Mouse (Mus musculus): Measurements from ENCODE around the gene 1700020D05Rik.
"Not testable (repeated sequence)": the region's sequence is repeated elsewhere in the genome, so short reads cannot be mapped to it uniquely, and the experiment has no call there.

1700020D05Rik gene

DNA sequence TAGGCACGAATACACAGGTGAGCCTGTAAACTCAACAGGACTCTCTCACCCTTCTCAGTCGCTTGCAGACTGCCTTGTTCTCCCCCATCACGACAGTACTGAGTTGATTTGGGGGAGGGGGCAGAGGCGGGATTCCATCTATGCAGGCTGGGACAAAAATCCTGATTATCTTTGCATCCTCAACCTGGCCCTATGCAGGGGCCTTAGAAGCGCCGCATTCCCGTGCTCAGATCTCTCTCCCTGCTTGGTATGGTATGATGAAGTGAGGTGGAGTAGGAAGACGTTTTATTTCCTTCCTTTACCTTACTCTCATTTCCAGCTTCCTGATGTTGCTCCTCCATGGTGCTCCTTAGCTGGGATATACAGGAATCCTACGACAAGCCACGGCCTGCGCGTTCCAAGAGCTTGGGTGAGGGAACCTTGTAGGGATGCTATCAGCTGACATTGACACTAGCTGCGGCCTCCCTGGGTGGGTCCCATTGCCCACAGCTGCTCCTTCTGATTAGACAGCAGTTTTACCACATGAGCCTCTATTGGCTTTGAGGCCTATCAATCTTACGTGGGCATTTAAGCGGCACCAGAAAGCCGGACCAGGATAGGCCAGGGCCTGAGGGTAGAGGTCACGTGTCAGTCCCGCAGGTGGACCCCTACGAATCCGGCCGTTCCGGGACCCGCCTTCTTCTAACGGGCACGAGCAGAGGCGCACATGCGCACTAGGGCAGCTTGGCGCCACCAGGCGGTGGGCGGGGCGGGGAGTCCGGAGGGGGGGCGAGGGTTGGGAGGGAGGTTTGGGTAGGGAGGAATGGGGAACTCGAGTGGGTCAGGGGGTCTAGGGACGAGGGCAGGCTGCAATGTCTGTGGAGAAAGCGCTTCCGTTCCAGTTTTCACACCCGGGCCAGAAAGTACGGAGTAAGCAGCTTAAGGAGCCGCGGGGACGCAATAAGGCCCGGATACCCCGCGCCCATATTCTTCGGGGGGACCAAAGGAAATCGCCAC, 6.7 kb upstream of the 1700020D05Rik start, which contains the start of gene Snx32:
TSS of gene Snx32 (minus strand) at position 508 of the 996 bp plus-strand sequence.
- Histone ChIP-seq H3K4me1 (replicated peaks; ENCODE audit: low read depth, low read length) (peaks cover 47% of the 10 kb centered on the region), H3K9me3 (ENCODE audit: low read length) (no peaks in the 10 kb centered on the region), H3K4me3 (replicated peaks; ENCODE audit: low read length) (peak within 1 kb of the TSS; percentile 80), H3K36me3 (ENCODE audit: insufficient read depth, low read length) (no peaks in the 10 kb centered on the region), H3K27me3 (ENCODE audit: insufficient read depth, low read length) (no peaks in the 10 kb centered on the region)
- no peak for TF ChIP-seq CTCF (conservative IDR thresholded peaks at IDR 0.05; ENCODE audit: low read length)
- no peak for TF ChIP-seq NANOG (IDR thresholded peaks at IDR 0.05; ENCODE audit: borderline replicate concordance, low read length)
- TF ChIP-seq POU5F1 (IDR thresholded peaks at IDR 0.05; ENCODE audit: borderline replicate concordance, low read length), result no peak

DNA sequence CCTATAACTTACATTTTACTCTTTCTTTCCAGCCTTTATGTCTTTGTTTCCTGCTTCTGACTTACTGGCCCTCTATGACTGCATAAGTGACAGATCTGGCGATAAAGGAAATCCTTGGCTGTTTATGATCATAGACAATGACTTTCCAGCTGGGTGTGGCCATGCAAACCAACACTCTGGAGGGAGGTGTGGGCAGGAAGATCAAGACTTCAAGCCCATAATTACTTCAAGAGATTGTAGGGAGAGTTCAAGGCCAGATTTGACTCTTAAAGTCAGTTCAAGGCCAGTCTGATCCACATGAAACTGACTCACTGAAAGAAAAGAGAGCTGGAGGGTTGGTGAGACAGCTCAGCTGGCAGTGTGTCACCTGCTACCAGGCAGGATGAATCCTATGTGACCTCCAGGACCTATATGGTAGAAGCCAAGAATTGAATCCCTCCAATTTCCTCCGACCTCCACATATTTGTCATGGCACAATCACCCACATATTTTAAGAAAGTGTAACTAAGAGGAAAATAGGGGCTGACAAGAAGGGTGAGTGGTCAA, 3.2 kb downstream of the 1700020D05Rik start:
- peaks cover 11% of the 10 kb centered on the region for H3K27me3 ChIP-seq (ENCODE audit: insufficient read depth, low read length)
- H3K4me1 ChIP-seq (replicated peaks; ENCODE audit: low read depth, low read length), result peaks cover 43% of the 10 kb centered on the region
- no peaks in the 10 kb centered on the region for H3K9me3 ChIP-seq (ENCODE audit: low read length)
- no peak overlapping the region for H3K4me3 ChIP-seq (replicated peaks; ENCODE audit: low read length)
- peaks cover 30% of the 10 kb centered on the region for H3K36me3 ChIP-seq (ENCODE audit: insufficient read depth, low read length)
- TF ChIP-seq NANOG (IDR thresholded peaks at IDR 0.05; ENCODE audit: borderline replicate concordance, low read length) (no peak), POU5F1 (IDR thresholded peaks at IDR 0.05; ENCODE audit: borderline replicate concordance, low read length) (no peak), CTCF (conservative IDR thresholded peaks at IDR 0.05; ENCODE audit: low read length) (no peak)

DNA sequence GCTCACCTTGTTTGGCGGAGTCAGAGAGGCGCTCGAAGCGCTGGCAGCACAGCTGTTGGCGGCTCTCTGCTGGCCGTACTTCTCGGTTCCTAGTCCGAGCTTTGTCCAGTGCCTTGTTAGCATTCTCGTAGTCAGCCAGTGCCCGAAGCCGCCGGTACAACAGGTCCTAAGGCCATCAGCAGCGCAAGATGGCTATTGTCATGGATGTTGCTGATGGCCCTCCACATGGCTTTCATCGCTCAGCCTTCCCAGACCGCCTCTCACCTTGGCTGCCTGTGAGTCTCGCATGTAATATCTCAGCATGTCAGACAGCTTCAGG, 7.6 kb downstream of the 1700020D05Rik start:
- Histone ChIP-seq H3K9me3 (ENCODE audit: low read length) (no peaks in the 10 kb centered on the region), H3K36me3 (ENCODE audit: insufficient read depth, low read length) (peaks cover 68% of the 10 kb centered on the region), H3K4me1 (replicated peaks; ENCODE audit: low read depth, low read length) (peaks cover 65% of the 10 kb centered on the region), H3K4me3 (replicated peaks; ENCODE audit: low read length) (peak overlapping the region; percentile 23; the same call in 1 of the 2 replicates), H3K27me3 (ENCODE audit: insufficient read depth, low read length) (no peaks in the 10 kb centered on the region)
- peak; percentile 5; the same call in 1 of the 2 replicates for TF ChIP-seq NANOG (IDR thresholded peaks at IDR 0.05; ENCODE audit: borderline replicate concordance, low read length)
- no peak for TF ChIP-seq POU5F1 (IDR thresholded peaks at IDR 0.05; ENCODE audit: borderline replicate concordance, low read length)

DNA sequence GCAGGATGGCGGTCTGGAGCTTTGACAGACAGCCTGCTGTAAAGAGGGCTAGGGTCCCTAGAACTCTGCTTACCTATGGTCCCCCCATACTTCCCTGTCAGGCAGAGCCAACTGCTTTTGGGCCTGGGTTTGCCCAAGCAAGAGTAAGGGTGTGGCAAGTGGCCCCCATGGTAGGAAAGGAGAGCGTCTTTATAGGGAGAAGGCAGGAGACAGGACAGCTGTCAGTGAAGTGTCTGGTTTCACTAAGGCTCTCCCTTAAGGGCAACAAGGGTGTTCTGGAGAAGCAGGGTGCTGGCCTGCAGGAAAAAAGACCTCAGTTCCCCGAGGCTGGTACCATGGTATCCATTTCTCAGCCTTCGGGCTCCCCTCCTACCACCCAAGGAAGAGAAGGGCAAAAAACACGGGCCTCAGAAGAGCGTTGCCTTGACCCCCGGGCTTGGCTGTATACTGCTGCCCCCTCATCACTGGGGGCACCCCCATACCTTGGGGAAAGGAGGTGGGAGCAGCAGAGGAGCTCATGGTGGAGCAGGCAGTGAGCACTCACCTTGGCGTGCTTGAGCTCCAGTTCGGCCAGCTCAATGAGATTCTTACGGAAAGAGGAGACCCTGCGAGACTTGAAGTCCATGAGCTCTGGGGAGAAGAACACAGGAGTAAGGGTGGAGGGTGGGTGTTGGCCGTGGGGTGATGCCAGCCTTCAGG, 8.1 kb downstream of the 1700020D05Rik start:
- peaks cover 68% of the 10 kb centered on the region for H3K36me3 ChIP-seq (ENCODE audit: insufficient read depth, low read length)
- peak overlapping the region; percentile 23; the same call in 1 of the 2 replicates for H3K4me3 ChIP-seq (replicated peaks; ENCODE audit: low read length)
- H3K27me3 ChIP-seq (ENCODE audit: insufficient read depth, low read length), result no peaks in the 10 kb centered on the region
- peaks cover 65% of the 10 kb centered on the region for H3K4me1 ChIP-seq (replicated peaks; ENCODE audit: low read depth, low read length)
- no peaks in the 10 kb centered on the region for H3K9me3 ChIP-seq (ENCODE audit: low read length)
- no peak for TF ChIP-seq NANOG (IDR thresholded peaks at IDR 0.05; ENCODE audit: borderline replicate concordance, low read length)
- TF ChIP-seq POU5F1 (IDR thresholded peaks at IDR 0.05; ENCODE audit: borderline replicate concordance, low read length), result no peak
- no peak for TF ChIP-seq CTCF (conservative IDR thresholded peaks at IDR 0.05; ENCODE audit: low read length)

DNA sequence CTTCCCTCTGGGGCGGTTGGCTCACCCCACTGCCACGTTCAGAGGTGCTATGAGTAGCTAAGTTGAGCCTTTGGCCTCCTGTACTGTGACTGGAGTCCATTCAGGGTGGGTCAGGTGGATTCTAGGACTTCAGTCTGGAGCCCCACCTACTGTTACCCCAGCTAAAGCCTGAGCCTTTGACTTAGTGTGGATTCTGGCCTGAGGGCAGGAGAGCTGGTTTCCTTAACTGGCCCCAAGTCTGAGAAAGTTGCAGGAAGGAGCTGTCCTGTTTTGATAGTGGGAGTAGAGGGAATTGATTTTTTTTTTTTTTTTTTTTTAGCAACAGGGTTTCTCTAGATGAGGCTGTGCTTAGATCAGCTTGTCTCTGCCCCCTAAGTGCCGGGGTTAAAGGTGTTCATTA, 9.3 kb downstream of the 1700020D05Rik start:
- Histone ChIP-seq H3K4me3 (replicated peaks; ENCODE audit: low read length) (peak overlapping the region; percentile 97; the same call in 1 of the 2 replicates), H3K36me3 (ENCODE audit: insufficient read depth, low read length) (peaks cover 68% of the 10 kb centered on the region), H3K4me1 (replicated peaks; ENCODE audit: low read depth, low read length) (peaks cover 72% of the 10 kb centered on the region), H3K9me3 (ENCODE audit: low read length) (no peaks in the 10 kb centered on the region), H3K27me3 (ENCODE audit: insufficient read depth, low read length) (no peaks in the 10 kb centered on the region)
- TF ChIP-seq POU5F1 (IDR thresholded peaks at IDR 0.05; ENCODE audit: borderline replicate concordance, low read length) (no peak), NANOG (IDR thresholded peaks at IDR 0.05; ENCODE audit: borderline replicate concordance, low read length) (no peak), CTCF (conservative IDR thresholded peaks at IDR 0.05; ENCODE audit: low read length) (no peak)

DNA sequence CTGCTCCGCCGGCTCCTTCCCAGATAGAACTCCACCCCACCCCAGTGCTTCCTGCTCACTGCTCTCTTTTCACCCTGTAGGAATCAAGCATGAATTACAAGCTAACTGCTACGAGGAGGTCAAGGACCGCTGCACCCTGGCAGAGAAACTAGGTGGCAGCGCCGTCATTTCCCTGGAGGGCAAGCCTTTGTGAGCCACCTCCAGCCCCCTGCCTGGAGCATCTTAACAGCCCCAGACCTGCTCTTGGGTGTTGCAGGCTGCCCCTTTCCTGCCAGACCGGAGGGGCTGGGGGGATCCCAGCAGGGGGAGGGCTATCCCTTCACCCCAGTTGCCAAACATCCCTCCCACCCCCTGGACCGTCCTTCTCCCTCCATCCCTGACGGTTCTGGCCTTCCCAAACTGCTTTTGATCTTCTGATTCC, 10.3 kb downstream of the 1700020D05Rik start:
- TF ChIP-seq CTCF (conservative IDR thresholded peaks at IDR 0.05; ENCODE audit: low read length), result peak; percentile 8; the same call in 1 of the 2 replicates
- peak overlapping the region; percentile 97 for H3K4me3 ChIP-seq (replicated peaks; ENCODE audit: low read length)

DNA sequence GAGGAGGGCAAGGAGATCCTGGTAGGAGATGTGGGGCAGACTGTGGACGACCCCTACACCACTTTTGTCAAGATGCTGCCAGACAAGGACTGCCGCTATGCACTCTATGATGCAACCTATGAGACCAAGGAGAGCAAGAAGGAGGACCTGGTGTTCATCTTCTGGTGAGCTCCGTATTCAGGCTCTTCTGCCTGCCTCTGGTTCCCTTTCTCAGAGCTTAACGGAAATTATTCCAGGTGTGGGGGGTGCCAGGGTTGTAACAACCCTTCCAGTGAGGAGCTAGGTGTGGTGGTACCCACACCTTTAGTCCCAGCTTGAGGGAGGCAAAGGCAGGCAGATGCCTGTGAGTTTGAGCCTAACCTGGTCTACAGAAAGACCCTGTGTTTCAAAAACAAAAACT, 10.9 kb downstream of the 1700020D05Rik start:
- Histone ChIP-seq H3K4me1 (replicated peaks; ENCODE audit: low read depth, low read length) (peaks cover 74% of the 10 kb centered on the region), H3K4me3 (replicated peaks; ENCODE audit: low read length) (peak overlapping the region; percentile 97), H3K27me3 (ENCODE audit: insufficient read depth, low read length) (no peaks in the 10 kb centered on the region), H3K36me3 (ENCODE audit: insufficient read depth, low read length) (peaks cover 60% of the 10 kb centered on the region), H3K9me3 (ENCODE audit: low read length) (no peaks in the 10 kb centered on the region)
- TF ChIP-seq POU5F1 (IDR thresholded peaks at IDR 0.05; ENCODE audit: borderline replicate concordance, low read length) (no peak), NANOG (IDR thresholded peaks at IDR 0.05; ENCODE audit: borderline replicate concordance, low read length) (no peak), CTCF (conservative IDR thresholded peaks at IDR 0.05; ENCODE audit: low read length) (no peak)

More for the DNA sequence above, 10.3 kb downstream of the 1700020D05Rik start:
- not testable (repeated sequence) for H3K27me3 ChIP-seq (ENCODE audit: insufficient read depth, low read length); H3K9me3 ChIP-seq (ENCODE audit: low read length)
- Histone ChIP-seq H3K36me3 (ENCODE audit: insufficient read depth, low read length) (peaks cover 66% of the 10 kb centered on the region), H3K4me1 (replicated peaks; ENCODE audit: low read depth, low read length) (peaks cover 79% of the 10 kb centered on the region)
